Mouse (Mus musculus) adrenal gland, adult (tissue): ENCODE data around the gene Socs7.

Source experiments
- DNase-seq, 2 experiments: peaks; one replicate each; pipeline ENCODE4 v3.0.0; 2022 to 2023; ENCODE audit warnings: low spot score in 1 of 2; ENCODE audit not compliant: inconsistent age in 2 of 2

Gene Socs7

GRCm38 (mm10) chr11:97440441-97440881, 78.1 kb downstream of the Socs7 start:
- DNase-seq, result peak; percentile 52 to 79

GRCm38 (mm10) chr11:97441036-97441657, 78.8 kb downstream of the Socs7 start:
- DNase-seq, result peak; percentile 88 to 94

GRCm38 (mm10) chr11:97441658-97442125, 79.3 kb downstream of the Socs7 start:
- DNase-seq, result peak in 1 of 2 experiments; percentile 57

GRCm38 (mm10) chr11:97442891-97443675, 80.7 kb downstream of the Socs7 start:
- DNase-seq, result no peak

- no peak for DNase-seq
Observed at GRCm38 (mm10) chr11:97445596-97445995, 83.2 kb downstream of the Socs7 start.

- no peak for DNase-seq
Observed at GRCm38 (mm10) chr11:97445999-97446511, 83.7 kb downstream of the Socs7 start.

GRCm38 (mm10) chr11:97447979-97448378, 85.6 kb downstream of the Socs7 start:
- peak in 1 of 2 experiments; percentile 53 for DNase-seq
